Mouse (Mus musculus) heart, postnatal 0 days (tissue): Measurements from ENCODE around the gene Lrch1. TPM values are rescaled to one million over a fixed set of nuclear protein-coding genes. Genes with fewer than 3 reads are reported as not detected.
A peak's percentile ranks its signal among the peaks of the same experiment; 100 is the strongest.

Source experiments
- ATAC-seq: fragments of 200-750 bp; cut with Nextera tagmentation; 2 replicates; pipeline ENCODE4 v1.8.0; 2017; ENCODE audit warnings: low read depth, moderate number of reproducible peaks, moderate library complexity; ENCODE audit not compliant: insufficient read depth
- DNase-seq: peaks from one replicate; pipeline ENCODE4 v3.0.0-alpha.2; 2016; ENCODE audit warnings: low spot score
- H3K27ac ChIP-seq: fragments of 300-500 bp; sonication (generic); 2 replicates; pipeline ENCODE4 v1.5.1; 2014; ENCODE audit warnings: low read depth, mild to moderate bottlenecking
- H3K27me3 ChIP-seq: fragments of 300-500 bp; sonication (generic); 2 replicates; pipeline ENCODE4 v1.6.1; 2014; ENCODE audit warnings: low read length, mixed read lengths; ENCODE audit not compliant: control insufficient read depth, insufficient read depth
- H3K36me3 ChIP-seq: fragments of 300-500 bp; sonication (generic); replicated peaks from 2 replicates; pipeline ENCODE4 v1.6.1; 2014; ENCODE audit warnings: low read length, mixed read lengths; ENCODE audit not compliant: control insufficient read depth, insufficient read depth
- H3K4me1 ChIP-seq: fragments of 300-500 bp; sonication (generic); 2 replicates; pipeline ENCODE4 v1.6.1; 2014; ENCODE audit warnings: antibody characterized with exemption; ENCODE audit not compliant: control insufficient read depth, insufficient read depth
- H3K4me2 ChIP-seq: fragments of 300-500 bp; sonication (generic); 2 replicates; pipeline ENCODE4 v1.6.1; 2014; ENCODE audit warnings: low read depth, mild to moderate bottlenecking, low read length, moderate library complexity
- H3K4me3 ChIP-seq: fragments of 300-500 bp; sonication (generic); 2 replicates; pipeline ENCODE4 v1.5.1; 2014; ENCODE audit warnings: low read depth, low read length
- H3K9ac ChIP-seq: fragments of 300-500 bp; sonication (generic); replicated peaks from 2 replicates; pipeline ENCODE4 v1.6.1; 2014; ENCODE audit warnings: low read depth, low read length, mixed read lengths
- H3K9me3 ChIP-seq: fragments of 300-500 bp; sonication (generic); replicated peaks from 2 replicates; pipeline ENCODE4 v1.6.1; 2016; ENCODE audit warnings: low read length; ENCODE audit not compliant: control insufficient read depth
- CTCF ChIP-seq: IDR thresholded peaks from 2 replicates; pipeline ENCODE4 v1.5.1; 2016; ENCODE audit warnings: antibody characterized with exemption, control low read depth, low read depth
- EP300 ChIP-seq: IDR thresholded peaks from 2 replicates; pipeline ENCODE4 v1.6.1; 2016; ENCODE audit warnings: antibody characterized with exemption, low read depth
- WGBS: fragments of 180-500 bp; shearing (Covaris S2); extraction: QIAGEN DNeasy Blood & Tissue Kit; methylation state at CpG from one replicate; pipeline ENCODE4 v1.1.7; 2014; 5-methylcytosine and 5-hydroxymethylcytosine counted together
- polyA plus RNA-seq: library from polyadenylated mRNA; unstranded; fragments of >200 nt; fragmentation: Nextera tagmentation; extraction: Ambion mirVana; gene quantifications from 2 replicates; pipeline ENCODE4 v1.2.1, GENCODE M21; 2015
- total RNA-seq: library from RNA; depleted of rRNA; stranded (reverse); fragments of >200 nt; gene quantifications from 2 replicates; pipeline ENCODE4 v1.2.3, GENCODE M21; 2014; ENCODE audit warnings: low replicate concordance

Gene Lrch1
- total and polyA plus RNA-seq, 2 experiments from 2014 or later: 8.4 to 14.2 TPM

GRCm38 (mm10) chr14:74867076-74868042, 80.3 kb downstream of the Lrch1 start:
- Histone ChIP-seq H3K9ac (0 out of 2 replicates have a peak overlapping the region, but pooled peaks have one; percentile 3), H3K4me1 (peaks cover 67% of the 10 kb centered on the region), H3K9me3 (no peaks in the 10 kb centered on the region), H3K36me3 (no peaks in the 10 kb centered on the region), H3K27ac (peak overlapping the region; percentile 61), H3K27me3 (no peaks in the 10 kb centered on the region), H3K4me2 (peak overlapping the region; percentile 45), H3K4me3 (no peak overlapping the region)
- DNase-seq (no peak), ATAC-seq (no peak)
- TF ChIP-seq CTCF (no peak), EP300 (peak; percentile 33; the same call in 1 of the 2 replicates)
- WGBS: 43% methylated on average over 20 of the region's 20 CpGs

GRCm38 (mm10) chr14:74865738-74866137, 81.9 kb downstream of the Lrch1 start:
- no peak for DNase-seq
- no peak overlapping the region for H3K4me3 ChIP-seq
- H3K4me1 ChIP-seq: peaks cover 54% of the 10 kb centered on the region
- H3K36me3 ChIP-seq: no peaks in the 10 kb centered on the region
- no peak for ATAC-seq
- H3K9me3 ChIP-seq: no peaks in the 10 kb centered on the region
- H3K9ac ChIP-seq: no peak overlapping the region
- H3K27ac ChIP-seq: peak overlapping the region; percentile 61
- WGBS: 49% methylated on average over 3 of the region's 3 CpGs
- no peak overlapping the region for H3K4me2 ChIP-seq
- TF ChIP-seq CTCF: no peak
- no peak for TF ChIP-seq EP300
- no peaks in the 10 kb centered on the region for H3K27me3 ChIP-seq

- no peak for TF ChIP-seq CTCF
- no peak for TF ChIP-seq EP300
- 84% methylated on average over 5 of the region's 5 CpGs for WGBS
- no peak overlapping the region for H3K4me2 ChIP-seq
- no peaks in the 10 kb centered on the region for H3K27me3 ChIP-seq
- H3K9me3 ChIP-seq: no peaks in the 10 kb centered on the region
- no peak overlapping the region for H3K9ac ChIP-seq
- no peak for ATAC-seq
- DNase-seq: no peak
- H3K4me1 ChIP-seq: peaks cover 48% of the 10 kb centered on the region
- no peaks in the 10 kb centered on the region for H3K36me3 ChIP-seq
- 0 out of 2 replicates have a peak overlapping the region, but pooled peaks have one; percentile 61 for H3K27ac ChIP-seq
- no peak overlapping the region for H3K4me3 ChIP-seq
Measured at GRCm38 (mm10) chr14:74864805-74865483, 82.7 kb downstream of the Lrch1 start.

- Histone ChIP-seq H3K9me3 (no peaks in the 10 kb centered on the region), H3K36me3 (peaks cover 13% of the 10 kb centered on the region), H3K27me3 (no peaks in the 10 kb centered on the region), H3K4me3 (no peak overlapping the region), H3K9ac (no peak overlapping the region), H3K27ac (no peak overlapping the region), H3K4me2 (no peak overlapping the region), H3K4me1 (peaks cover 18% of the 10 kb centered on the region)
- DNase-seq (no peak), ATAC-seq (no peak)
- 90% methylated on average over 9 of the region's 9 CpGs for WGBS
- no peak for TF ChIP-seq EP300
- no peak for TF ChIP-seq CTCF
Measured at GRCm38 (mm10) chr14:74861456-74861855, 86.2 kb downstream of the Lrch1 start.

- Histone ChIP-seq H3K4me2 (no peak overlapping the region), H3K36me3 (peaks cover 24% of the 10 kb centered on the region), H3K4me3 (no peak overlapping the region), H3K4me1 (peaks cover 2% of the 10 kb centered on the region; the same call in 1 of the 2 replicates), H3K27me3 (no peaks in the 10 kb centered on the region), H3K9ac (no peak overlapping the region), H3K9me3 (no peaks in the 10 kb centered on the region), H3K27ac (no peak overlapping the region)
- TF ChIP-seq EP300 (no peak), CTCF (no peak)
- ATAC-seq (no peak), DNase-seq (no peak)
- WGBS: 77% methylated on average over 1 of the region's 1 CpGs
Measured at GRCm38 (mm10) chr14:74859154-74859553, 88.5 kb downstream of the Lrch1 start.
